Mouse (Mus musculus): ENCODE data around the gene Dlg3. TPM values are rescaled to one million over a fixed set of nuclear protein-coding genes. Genes with fewer than 3 reads are reported as not detected.

The Dlg3 gene
- 7.5 and 9.7 TPM in 2 replicates for polyA plus RNA-seq (2014; fragmentation: Nextera tagmentation; extraction: Ambion mirVana)

DNA sequence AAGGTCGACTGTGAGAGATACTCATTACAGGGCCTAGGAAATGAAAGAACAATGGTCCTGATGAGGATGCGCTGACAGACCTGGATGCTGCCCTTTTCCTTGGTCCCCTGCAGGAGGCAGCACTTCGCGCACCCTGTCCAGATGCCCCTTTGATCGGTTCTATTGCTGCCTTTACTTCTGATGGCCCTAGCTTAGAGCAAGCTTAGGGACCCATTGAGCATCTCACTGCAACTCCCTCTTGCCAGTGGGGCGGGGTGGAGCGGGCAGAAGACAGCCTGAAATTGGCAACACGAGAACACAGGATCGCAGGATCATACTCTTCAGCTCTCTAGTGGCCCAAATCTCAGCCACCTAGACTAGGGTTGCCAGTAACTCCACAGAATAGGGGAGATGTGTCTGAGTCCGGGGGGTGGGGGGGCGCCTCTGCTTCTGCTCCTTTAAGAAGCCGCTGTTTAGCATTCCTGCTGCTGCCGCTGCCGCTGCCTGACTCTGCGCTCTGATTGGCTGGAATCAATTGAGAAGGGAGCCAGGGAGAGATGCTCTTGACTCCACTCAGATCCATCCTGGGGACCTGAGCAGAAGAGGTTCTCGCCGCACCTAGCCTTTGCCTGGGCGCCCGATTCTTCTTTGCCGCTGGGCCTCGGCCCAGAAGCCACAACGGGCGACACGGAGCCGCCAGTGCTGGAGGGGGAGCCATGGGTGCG lies at the start of gene Dlg3:
Gene Dlg3 (plus strand): TSS at position 542 of the 704 bp plus-strand sequence.
- DNase-seq (ENCODE audit: low spot score, missing footprints) (peak; percentile 91), ATAC-seq (ENCODE audit: low FRiP score) (peak; percentile 93)
- no peaks in the 10 kb centered on the region for H3K36me3 ChIP-seq (ENCODE audit: control insufficient read depth, insufficient read depth, low read length)
- peak within 1 kb of the TSS; percentile 76 for H3K4me2 ChIP-seq
- H3K27ac ChIP-seq (ENCODE audit: low read depth, low read length), result no peak within 1 kb of the TSS
- H3K4me3 ChIP-seq (ENCODE audit: low read depth, low read length), result peak within 1 kb of the TSS; percentile 53
- peaks cover 3% of the 10 kb centered on the region; the same call in 1 of the 2 replicates for H3K27me3 ChIP-seq (ENCODE audit: control insufficient read depth, insufficient read depth, low read length)
- H3K9ac ChIP-seq (ENCODE audit: low read length), result peak within 1 kb of the TSS; percentile 59
- no peaks in the 10 kb centered on the region for H3K9me3 ChIP-seq (ENCODE audit: control insufficient read depth, low read length)
- H3K4me1 ChIP-seq (ENCODE audit: control insufficient read depth, insufficient read depth, low read length), result peaks cover 5% of the 10 kb centered on the region; the same call in 1 of the 2 replicates
- whole genome bisulfite sequencing, result 21% methylated on average over 26 of the region's 26 CpGs

DNA sequence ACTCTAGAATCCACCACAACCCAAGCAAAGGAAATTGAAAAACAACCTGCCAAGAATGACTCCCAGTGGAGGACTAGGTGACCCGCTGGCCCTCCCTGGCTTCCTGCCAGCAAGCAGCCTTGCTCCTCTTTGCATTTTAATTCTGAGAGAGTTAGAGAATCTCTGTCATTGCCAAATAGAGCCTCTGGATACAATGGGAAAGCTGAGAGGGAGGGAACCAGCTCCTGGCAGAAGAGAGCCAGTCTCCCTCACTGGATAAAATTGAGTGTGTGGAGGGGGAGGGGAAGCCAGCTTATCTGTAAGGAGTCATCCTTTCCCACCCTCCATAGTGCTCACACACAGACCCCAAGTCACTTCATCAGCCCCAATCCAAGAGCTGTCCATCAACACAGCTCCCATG lies 38.6 kb upstream of the Dlg3 start:
- no peaks in the 10 kb centered on the region for H3K9me3 ChIP-seq (ENCODE audit: control insufficient read depth, low read length)
- DNase-seq (ENCODE audit: low spot score, missing footprints) (peak; percentile 89), ATAC-seq (ENCODE audit: low FRiP score) (peak; percentile 59)
- no peak overlapping the region for H3K4me2 ChIP-seq
- peaks cover 4% of the 10 kb centered on the region; the same call in 1 of the 2 replicates for H3K27me3 ChIP-seq (ENCODE audit: control insufficient read depth, insufficient read depth, low read length)
- H3K36me3 ChIP-seq (ENCODE audit: control insufficient read depth, insufficient read depth, low read length), result no peaks in the 10 kb centered on the region
- H3K9ac ChIP-seq (ENCODE audit: low read length), result no peak overlapping the region
- H3K4me1 ChIP-seq (ENCODE audit: control insufficient read depth, insufficient read depth, low read length), result peaks cover 19% of the 10 kb centered on the region; the same call in 1 of the 2 replicates
- no peak overlapping the region for H3K4me3 ChIP-seq (ENCODE audit: low read depth, low read length)
- H3K27ac ChIP-seq (ENCODE audit: low read depth, low read length), result peak overlapping the region; percentile 72; the same call in 1 of the 2 replicates
- WGBS, result 33% methylated on average over 1 of the region's 1 CpGs

DNA sequence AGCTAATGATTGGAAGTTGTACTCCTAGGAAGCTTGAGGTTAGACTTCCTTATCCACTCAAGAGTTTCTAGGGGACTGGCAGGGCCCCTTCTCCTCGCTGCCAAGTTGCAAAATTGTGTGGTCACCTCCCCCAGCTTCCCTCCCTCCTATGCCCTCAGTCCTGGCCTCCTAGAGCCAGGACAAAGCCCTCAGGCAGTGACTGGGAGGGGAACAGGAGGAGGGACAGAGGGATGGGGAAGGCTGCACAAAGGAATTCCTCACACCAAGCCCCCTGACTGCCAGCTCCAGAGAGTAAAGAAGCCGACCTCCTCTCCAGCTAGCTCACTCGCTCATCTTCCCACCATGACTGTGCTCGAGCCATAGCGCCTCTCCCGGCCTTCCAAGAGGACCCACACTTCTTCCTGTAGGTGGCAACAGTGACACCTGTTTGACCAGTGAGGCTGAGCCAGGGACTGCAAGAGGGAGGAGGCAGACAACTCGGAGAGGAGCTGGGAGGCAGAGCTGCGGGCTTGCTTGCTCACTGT lies 37.8 kb upstream of the Dlg3 start, which contains the start of gene Gdpd2:
Gene Gdpd2 (plus strand): TSS at position 209 of the 524 bp plus-strand sequence.
- WGBS, result 12% methylated on average over 8 of the region's 8 CpGs
- H3K27me3 ChIP-seq (ENCODE audit: control insufficient read depth, insufficient read depth, low read length), result peaks cover 4% of the 10 kb centered on the region; the same call in 1 of the 2 replicates
- H3K4me1 ChIP-seq (ENCODE audit: control insufficient read depth, insufficient read depth, low read length), result peaks cover 19% of the 10 kb centered on the region; the same call in 1 of the 2 replicates

DNA sequence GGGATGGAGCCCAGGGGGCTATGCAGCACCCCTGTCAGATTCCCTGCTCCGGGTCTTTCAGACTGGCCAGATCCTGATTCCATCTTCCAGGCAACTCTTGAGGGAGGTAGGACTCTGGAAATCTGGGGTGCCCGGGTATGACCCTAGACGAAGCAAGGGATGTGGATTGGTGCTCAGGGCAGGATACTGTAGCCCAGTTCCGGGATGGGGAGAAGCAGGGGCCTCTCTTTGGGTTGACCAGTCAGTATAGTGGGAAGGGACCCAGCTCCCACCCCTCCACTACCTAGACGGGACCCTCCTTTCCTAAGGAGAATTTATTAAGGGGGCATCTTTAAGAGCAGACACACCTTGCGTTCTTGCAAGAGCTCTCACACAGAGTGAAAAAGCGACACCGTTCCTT lies 37.3 kb upstream of the Dlg3 start:
- Histone ChIP-seq H3K9ac (ENCODE audit: low read length) (peak overlapping the region; percentile 65), H3K27ac (ENCODE audit: low read depth, low read length) (peak overlapping the region; percentile 61), H3K4me1 (ENCODE audit: control insufficient read depth, insufficient read depth, low read length) (peaks cover 19% of the 10 kb centered on the region; the same call in 1 of the 2 replicates), H3K4me2 (peak overlapping the region; percentile 50), H3K9me3 (ENCODE audit: control insufficient read depth, low read length) (no peaks in the 10 kb centered on the region), H3K27me3 (ENCODE audit: control insufficient read depth, insufficient read depth, low read length) (peaks cover 4% of the 10 kb centered on the region; the same call in 1 of the 2 replicates), H3K4me3 (ENCODE audit: low read depth, low read length) (peak overlapping the region; percentile 27), H3K36me3 (ENCODE audit: control insufficient read depth, insufficient read depth, low read length) (no peaks in the 10 kb centered on the region)
- ATAC-seq (ENCODE audit: low FRiP score), result peak; percentile 60
- peak; percentile 89 for DNase-seq (ENCODE audit: low spot score, missing footprints)
- WGBS, result 33% methylated on average over 8 of the region's 8 CpGs

More for the DNA sequence above, 37.8 kb upstream of the Dlg3 start, which contains the start of gene Gdpd2:
- peak; percentile 86 for ATAC-seq (ENCODE audit: low FRiP score)
- H3K4me2 ChIP-seq, result peak within 1 kb of the TSS; percentile 50
- DNase-seq (ENCODE audit: low spot score, missing footprints), result peak; percentile 88
- H3K27ac ChIP-seq (ENCODE audit: low read depth, low read length), result peak within 1 kb of the TSS; percentile 72
- H3K9me3 ChIP-seq (ENCODE audit: control insufficient read depth, low read length), result no peaks in the 10 kb centered on the region
- peak within 1 kb of the TSS; percentile 27 for H3K4me3 ChIP-seq (ENCODE audit: low read depth, low read length)
- H3K36me3 ChIP-seq (ENCODE audit: control insufficient read depth, insufficient read depth, low read length), result no peaks in the 10 kb centered on the region
- H3K9ac ChIP-seq (ENCODE audit: low read length), result peak within 1 kb of the TSS; percentile 65

DNA sequence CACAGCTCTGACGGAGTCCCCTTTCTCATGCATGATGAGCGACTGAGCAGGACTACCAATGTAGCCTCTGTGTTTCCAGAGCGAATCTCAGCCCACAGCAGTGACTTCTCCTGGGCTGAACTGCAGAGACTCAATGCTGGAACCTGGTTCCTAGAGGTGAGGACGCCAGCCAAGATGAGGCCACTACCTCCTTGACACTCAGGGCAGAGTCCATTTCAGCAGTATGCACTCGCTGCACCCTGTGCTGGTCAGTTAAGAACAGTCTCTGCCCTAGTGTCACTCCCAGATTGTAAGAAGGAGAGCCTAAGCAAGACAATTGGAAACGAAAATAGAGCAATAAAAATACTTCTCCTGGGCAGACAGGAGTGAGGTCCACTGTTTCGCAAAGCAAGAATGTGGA lies 33.2 kb upstream of the Dlg3 start:
- peaks cover 6% of the 10 kb centered on the region for H3K27me3 ChIP-seq (ENCODE audit: control insufficient read depth, insufficient read depth, low read length)
- no peak for ATAC-seq (ENCODE audit: low FRiP score)

DNA sequence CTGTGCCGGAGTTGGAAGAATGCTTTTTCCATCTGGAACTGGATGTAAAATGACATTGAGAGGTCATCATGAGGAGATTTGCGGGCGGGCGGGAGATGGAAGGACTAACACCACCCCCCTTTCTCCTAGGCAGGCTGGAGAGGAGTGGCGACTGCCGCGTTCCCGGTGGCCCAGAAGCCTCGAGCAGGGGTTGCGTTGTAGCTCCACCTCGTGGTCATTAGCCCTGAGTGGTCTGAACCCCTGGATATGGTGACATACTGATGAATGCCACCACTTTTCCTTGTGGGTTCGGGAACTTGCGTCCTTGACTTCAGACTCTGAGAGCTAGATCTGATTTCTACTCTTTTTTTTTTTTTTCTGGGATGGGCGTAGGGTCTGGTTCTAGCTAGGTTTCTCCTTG lies 28.6 kb upstream of the Dlg3 start:
- Histone ChIP-seq H3K4me2 (peak overlapping the region; percentile 38; the same call in 1 of the 2 replicates), H3K4me1 (ENCODE audit: control insufficient read depth, insufficient read depth, low read length) (no peaks in the 10 kb centered on the region; the same call in 1 of the 2 replicates), H3K9ac (ENCODE audit: low read length) (no peak overlapping the region), H3K9me3 (ENCODE audit: control insufficient read depth, low read length) (no peaks in the 10 kb centered on the region), H3K27me3 (ENCODE audit: control insufficient read depth, insufficient read depth, low read length) (peaks cover 3% of the 10 kb centered on the region), H3K36me3 (ENCODE audit: control insufficient read depth, insufficient read depth, low read length) (no peaks in the 10 kb centered on the region), H3K4me3 (ENCODE audit: low read depth, low read length) (no peak overlapping the region), H3K27ac (ENCODE audit: low read depth, low read length) (no peak overlapping the region)
- WGBS, result 24% methylated on average over 14 of the region's 14 CpGs
- DNase-seq (ENCODE audit: low spot score, missing footprints) (peak; percentile 86), ATAC-seq (ENCODE audit: low FRiP score) (peak; percentile 81)

More for the DNA sequence above, 33.2 kb upstream of the Dlg3 start:
- no peak overlapping the region for H3K27ac ChIP-seq (ENCODE audit: low read depth, low read length)
- H3K4me1 ChIP-seq (ENCODE audit: control insufficient read depth, insufficient read depth, low read length), result peaks cover 13% of the 10 kb centered on the region; the same call in 1 of the 2 replicates
- 79% methylated on average over 7 of the region's 7 CpGs for WGBS
- no peak overlapping the region for H3K9ac ChIP-seq (ENCODE audit: low read length)
- no peaks in the 10 kb centered on the region for H3K36me3 ChIP-seq (ENCODE audit: control insufficient read depth, insufficient read depth, low read length)
- no peak overlapping the region for H3K4me3 ChIP-seq (ENCODE audit: low read depth, low read length)
- H3K9me3 ChIP-seq (ENCODE audit: control insufficient read depth, low read length), result no peaks in the 10 kb centered on the region
- no peak overlapping the region for H3K4me2 ChIP-seq
- DNase-seq (ENCODE audit: low spot score, missing footprints), result no peak

DNA sequence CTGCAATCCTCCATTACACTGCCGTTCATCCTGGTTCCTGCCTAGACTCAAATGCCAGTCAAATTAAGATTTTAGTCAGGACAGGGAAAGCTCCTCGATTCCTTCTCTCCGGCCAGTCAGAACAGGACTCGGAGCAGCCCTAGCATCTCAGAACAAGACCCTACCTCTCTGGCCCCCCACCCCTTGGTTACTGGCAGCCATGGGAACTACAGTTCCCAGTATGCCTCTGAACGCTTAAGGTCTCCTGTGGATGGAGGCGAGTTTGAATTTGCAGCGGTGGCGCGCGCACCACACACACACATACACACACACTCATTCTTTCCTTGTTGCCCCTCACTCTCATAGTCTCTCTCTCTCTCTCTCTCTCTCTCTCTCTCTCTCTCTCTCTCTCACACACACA lies 28.1 kb upstream of the Dlg3 start:
- peak; percentile 66; the same call in 1 of the 2 replicates for ATAC-seq (ENCODE audit: low FRiP score)
- H3K4me2 ChIP-seq, result peak overlapping the region; percentile 38
- H3K4me1 ChIP-seq (ENCODE audit: control insufficient read depth, insufficient read depth, low read length), result no peaks in the 10 kb centered on the region; the same call in 1 of the 2 replicates
- WGBS, result 22% methylated on average over 10 of the region's 10 CpGs
- 0 out of 2 replicates have a peak overlapping the region, but pooled peaks have one; percentile 4 for H3K4me3 ChIP-seq (ENCODE audit: low read depth, low read length)
- no peak for DNase-seq (ENCODE audit: low spot score, missing footprints)
- no peak overlapping the region for H3K27ac ChIP-seq (ENCODE audit: low read depth, low read length)
- H3K27me3 ChIP-seq (ENCODE audit: control insufficient read depth, insufficient read depth, low read length), result peaks cover 3% of the 10 kb centered on the region
- no peaks in the 10 kb centered on the region for H3K36me3 ChIP-seq (ENCODE audit: control insufficient read depth, insufficient read depth, low read length)
- no peak overlapping the region for H3K9ac ChIP-seq (ENCODE audit: low read length)
- H3K9me3 ChIP-seq (ENCODE audit: control insufficient read depth, low read length), result no peaks in the 10 kb centered on the region

DNA sequence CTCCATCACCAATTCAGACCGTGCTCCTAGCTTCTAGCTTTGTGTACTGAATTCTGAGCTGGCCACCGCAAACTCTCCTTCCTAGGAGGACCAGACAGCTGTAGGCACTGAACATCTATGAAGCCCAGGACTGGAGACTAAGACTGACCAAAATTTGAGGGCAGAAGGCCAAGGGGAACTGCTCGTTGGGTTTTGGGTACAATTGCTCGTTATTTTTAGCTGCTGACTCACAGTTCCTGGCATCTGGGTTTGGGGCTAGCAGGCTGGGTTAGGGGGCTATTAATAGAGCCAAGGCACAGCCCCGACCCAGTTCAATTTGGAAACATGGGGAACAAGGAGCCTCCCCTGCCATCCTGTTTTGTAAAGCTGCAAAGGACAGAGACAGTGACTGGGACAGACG lies 26.7 kb upstream of the Dlg3 start:
- Histone ChIP-seq H3K4me3 (ENCODE audit: low read depth, low read length) (no peak overlapping the region), H3K9me3 (ENCODE audit: control insufficient read depth, low read length) (no peaks in the 10 kb centered on the region), H3K27me3 (ENCODE audit: control insufficient read depth, insufficient read depth, low read length) (peaks cover 3% of the 10 kb centered on the region), H3K9ac (ENCODE audit: low read length) (no peak overlapping the region), H3K4me1 (ENCODE audit: control insufficient read depth, insufficient read depth, low read length) (no peaks in the 10 kb centered on the region; the same call in 1 of the 2 replicates), H3K4me2 (no peak overlapping the region), H3K27ac (ENCODE audit: low read depth, low read length) (no peak overlapping the region), H3K36me3 (ENCODE audit: control insufficient read depth, insufficient read depth, low read length) (no peaks in the 10 kb centered on the region)
- DNase-seq (ENCODE audit: low spot score, missing footprints) (no peak), ATAC-seq (ENCODE audit: low FRiP score) (no peak)
- WGBS, result 62% methylated on average over 6 of the region's 6 CpGs

DNA sequence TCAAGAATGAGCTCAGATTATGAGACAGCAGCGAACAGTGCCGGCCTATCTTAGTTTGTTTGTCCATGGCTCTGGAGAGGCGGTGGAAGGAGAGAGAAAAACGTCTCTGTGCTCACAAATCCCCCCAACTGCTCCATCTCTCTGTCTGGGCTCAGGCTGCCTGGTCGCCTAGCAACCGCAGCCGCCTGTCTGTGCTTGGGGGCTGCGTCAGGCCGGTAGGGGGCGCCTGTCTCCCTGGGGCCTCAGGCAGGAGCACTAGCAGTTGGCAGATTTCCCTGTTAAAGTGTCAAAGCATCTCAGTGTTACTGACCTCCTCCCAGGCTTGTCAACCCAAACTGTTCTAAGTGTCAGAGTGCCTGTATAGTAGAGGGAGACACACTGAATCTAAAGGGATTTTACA lies 25.6 kb upstream of the Dlg3 start:
- Histone ChIP-seq H3K9ac (ENCODE audit: low read length) (no peak overlapping the region), H3K4me3 (ENCODE audit: low read depth, low read length) (no peak overlapping the region), H3K36me3 (ENCODE audit: control insufficient read depth, insufficient read depth, low read length) (no peaks in the 10 kb centered on the region), H3K4me2 (no peak overlapping the region), H3K4me1 (ENCODE audit: control insufficient read depth, insufficient read depth, low read length) (no peaks in the 10 kb centered on the region; the same call in 1 of the 2 replicates), H3K9me3 (ENCODE audit: control insufficient read depth, low read length) (no peaks in the 10 kb centered on the region), H3K27ac (ENCODE audit: low read depth, low read length) (no peak overlapping the region), H3K27me3 (ENCODE audit: control insufficient read depth, insufficient read depth, low read length) (peaks cover 3% of the 10 kb centered on the region; the same call in 1 of the 2 replicates)
- peak; percentile 94 for DNase-seq (ENCODE audit: low spot score, missing footprints)
- ATAC-seq (ENCODE audit: low FRiP score), result peak; percentile 80
- WGBS, result 8% methylated on average over 10 of the region's 10 CpGs

All from midbrain, embryonic 11.5 days (tissue).